Mouse (Mus musculus): ENCODE data around the gene Gsta3. TPM values are rescaled to one million over a fixed set of nuclear protein-coding genes. Genes with fewer than 3 reads are reported as not detected.

The Gsta3 gene
- polyA plus RNA-seq, 1 experiment, result 1.8 TPM

DNA sequence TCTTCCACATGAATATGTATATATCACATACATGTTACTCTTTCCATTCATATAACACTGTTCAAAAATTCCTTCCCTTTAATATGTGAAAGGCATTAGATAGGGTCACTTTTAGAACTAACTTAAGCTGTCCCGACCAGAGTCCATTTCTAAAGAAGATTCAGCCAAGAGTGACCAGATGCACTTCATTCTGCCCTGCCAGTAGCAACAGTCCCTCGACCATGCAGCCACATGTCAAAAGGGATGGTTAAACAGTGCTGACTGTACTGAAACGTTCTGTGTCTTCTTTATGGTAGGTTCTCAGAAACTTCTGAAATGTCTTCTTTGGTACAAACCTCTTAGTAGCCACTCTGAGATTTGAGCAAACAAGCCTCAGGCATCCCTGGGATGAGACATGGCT, 61.3 kb downstream of the Gsta3 start:
- TF ChIP-seq CTCF (IDR thresholded peaks at IDR 0.05; ENCODE audit: extremely low read depth, insufficient read depth, insufficient read length, insufficient replicate concordance), result no peak
- TF ChIP-seq POLR2A (IDR thresholded peaks at IDR 0.05; ENCODE audit: low read depth, low read length), result no peak
- DNase-seq (ENCODE audit: low read depth in 1 of 2, low spot score in 2 of 2), result no peak
- WGBS, result 89% methylated on average over 3 of the region's 3 CpGs
- no peaks in the 10 kb centered on the region for H3K36me3 ChIP-seq (ENCODE audit: control insufficient read depth, insufficient read depth, low read length)
- no peaks in the 10 kb centered on the region for H3K27me3 ChIP-seq (ENCODE audit: control insufficient read depth, insufficient read depth, low read length)
- no peaks in the 10 kb centered on the region; the same call in 1 of the 2 replicates for H3K4me1 ChIP-seq (ENCODE audit: control insufficient read depth, insufficient read depth, insufficient read length)
- no peak overlapping the region for H3K4me3 ChIP-seq (ENCODE audit: extremely low read depth, insufficient read depth, insufficient read length)
- H3K27ac ChIP-seq (ENCODE audit: insufficient read depth, low read length), result no peak overlapping the region

DNA sequence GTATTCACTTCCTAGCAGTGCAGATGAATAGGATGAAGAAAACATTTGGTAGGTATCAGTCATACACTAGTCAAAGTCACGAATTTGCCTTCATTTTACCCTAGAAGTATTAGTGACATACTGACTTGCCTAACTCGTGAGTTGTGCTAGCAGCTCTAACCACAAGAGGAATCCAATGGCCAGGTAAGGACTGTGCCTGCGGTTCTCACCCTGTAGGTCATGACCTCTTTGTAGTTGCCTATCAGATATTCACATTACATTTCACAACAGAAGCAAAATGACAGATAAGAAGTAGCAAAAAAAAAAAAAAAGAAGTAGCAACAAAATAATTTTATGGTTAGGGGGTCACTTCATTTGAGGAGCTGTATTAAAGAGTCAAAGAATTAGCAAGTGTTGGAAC, 63.8 kb downstream of the Gsta3 start:
- DNase-seq (ENCODE audit: low read depth in 1 of 2, low spot score in 2 of 2), result no peak
- WGBS, result 63% methylated on average over 3 of the region's 3 CpGs

DNA sequence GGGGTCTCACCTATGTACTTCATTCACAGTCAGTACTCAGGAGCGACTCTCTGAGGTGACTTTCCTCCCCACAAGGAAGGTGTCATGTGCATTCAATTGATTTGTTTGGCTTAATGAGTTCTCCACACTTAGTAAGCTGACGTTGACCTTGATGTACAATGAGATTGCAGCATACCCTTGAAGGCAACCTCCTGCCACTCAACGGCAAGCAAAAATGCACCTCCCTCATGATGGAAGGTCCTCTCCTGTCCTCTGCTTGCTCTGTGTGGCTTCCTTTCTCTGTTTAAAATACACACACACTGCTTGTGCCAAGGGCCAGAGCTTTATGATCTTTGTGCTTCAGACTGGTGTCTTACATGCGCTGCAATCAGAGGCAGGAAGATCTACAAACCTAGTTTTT, 64.3 kb downstream of the Gsta3 start:
- Histone ChIP-seq H3K27ac (ENCODE audit: insufficient read depth, low read length) (no peak overlapping the region), H3K36me3 (ENCODE audit: control insufficient read depth, insufficient read depth, low read length) (no peaks in the 10 kb centered on the region), H3K4me3 (ENCODE audit: extremely low read depth, insufficient read depth, insufficient read length) (no peak overlapping the region), H3K4me1 (ENCODE audit: control insufficient read depth, insufficient read depth, insufficient read length) (no peaks in the 10 kb centered on the region; the same call in 1 of the 2 replicates), H3K27me3 (ENCODE audit: control insufficient read depth, insufficient read depth, low read length) (no peaks in the 10 kb centered on the region)
- no peak for TF ChIP-seq CTCF (IDR thresholded peaks at IDR 0.05; ENCODE audit: extremely low read depth, insufficient read depth, insufficient read length, insufficient replicate concordance)
- TF ChIP-seq POLR2A (IDR thresholded peaks at IDR 0.05; ENCODE audit: low read depth, low read length), result no peak
- no peak for DNase-seq (ENCODE audit: low read depth in 1 of 2, low spot score in 2 of 2)
- WGBS, result 81% methylated on average over 4 of the region's 4 CpGs

More for the DNA sequence above, 63.8 kb downstream of the Gsta3 start:
- Histone ChIP-seq H3K4me3 (ENCODE audit: extremely low read depth, insufficient read depth, insufficient read length) (no peak overlapping the region), H3K27ac (ENCODE audit: insufficient read depth, low read length) (no peak overlapping the region), H3K27me3 (ENCODE audit: control insufficient read depth, insufficient read depth, low read length) (no peaks in the 10 kb centered on the region), H3K36me3 (ENCODE audit: control insufficient read depth, insufficient read depth, low read length) (no peaks in the 10 kb centered on the region), H3K4me1 (ENCODE audit: control insufficient read depth, insufficient read depth, insufficient read length) (no peaks in the 10 kb centered on the region; the same call in 1 of the 2 replicates)
- TF ChIP-seq POLR2A (IDR thresholded peaks at IDR 0.05; ENCODE audit: low read depth, low read length) (no peak), CTCF (IDR thresholded peaks at IDR 0.05; ENCODE audit: extremely low read depth, insufficient read depth, insufficient read length, insufficient replicate concordance) (no peak)

DNA sequence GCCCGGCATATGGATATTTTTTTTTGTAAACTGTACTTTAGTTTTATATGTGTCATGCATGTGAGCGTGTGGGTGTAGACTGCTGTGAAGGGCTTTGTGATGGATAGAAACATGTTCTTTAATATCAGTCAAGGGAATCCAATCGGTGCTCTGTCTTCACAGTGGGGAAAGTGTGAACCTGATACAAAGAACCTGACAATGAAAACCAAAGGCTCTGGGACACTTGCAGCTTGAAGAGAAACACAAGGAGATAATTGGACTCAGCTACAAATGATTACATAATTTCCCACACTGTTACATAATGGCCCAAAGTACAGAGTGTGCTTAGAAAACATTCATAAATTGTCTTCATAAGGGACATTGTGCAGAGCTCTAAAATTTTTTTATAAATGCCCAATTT, 65.1 kb downstream of the Gsta3 start:
- H3K4me1 ChIP-seq (ENCODE audit: control insufficient read depth, insufficient read depth, insufficient read length), result no peaks in the 10 kb centered on the region; the same call in 1 of the 2 replicates
- H3K36me3 ChIP-seq (ENCODE audit: control insufficient read depth, insufficient read depth, low read length), result no peaks in the 10 kb centered on the region
- no peak for TF ChIP-seq CTCF (IDR thresholded peaks at IDR 0.05; ENCODE audit: extremely low read depth, insufficient read depth, insufficient read length, insufficient replicate concordance)
- TF ChIP-seq POLR2A (IDR thresholded peaks at IDR 0.05; ENCODE audit: low read depth, low read length), result no peak
- H3K27me3 ChIP-seq (ENCODE audit: control insufficient read depth, insufficient read depth, low read length), result no peaks in the 10 kb centered on the region
- H3K4me3 ChIP-seq (ENCODE audit: extremely low read depth, insufficient read depth, insufficient read length), result no peak overlapping the region
- 91% methylated on average over 3 of the region's 3 CpGs for WGBS
- H3K27ac ChIP-seq (ENCODE audit: insufficient read depth, low read length), result no peak overlapping the region
- no peak for DNase-seq (ENCODE audit: low read depth in 1 of 2, low spot score in 2 of 2)

DNA sequence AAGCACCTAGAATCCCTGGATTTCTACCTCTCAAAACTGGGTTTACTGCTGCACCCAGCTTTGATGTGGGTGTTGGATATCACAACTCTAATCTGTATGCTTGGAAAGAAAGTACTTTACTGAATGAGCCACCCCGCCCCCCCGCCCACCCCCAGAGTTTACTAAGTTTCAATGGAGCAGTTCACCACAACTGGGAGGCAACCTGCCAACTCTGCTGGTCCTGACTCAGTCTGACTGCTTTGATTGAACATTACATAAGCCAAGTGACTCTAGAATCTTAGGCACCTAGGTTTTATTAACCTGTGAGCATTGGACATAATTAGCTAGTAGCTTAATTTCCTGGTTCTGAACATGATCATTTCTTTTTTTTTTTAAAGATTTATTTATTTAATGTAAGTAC, 73.9 kb downstream of the Gsta3 start:
- no peaks in the 10 kb centered on the region for H3K4me1 ChIP-seq (ENCODE audit: control insufficient read depth, insufficient read depth, insufficient read length)
- 81% methylated on average over 2 of the region's 2 CpGs for WGBS
- no peak for TF ChIP-seq CTCF (IDR thresholded peaks at IDR 0.05; ENCODE audit: extremely low read depth, insufficient read depth, insufficient read length, insufficient replicate concordance)
- no peak for TF ChIP-seq POLR2A (IDR thresholded peaks at IDR 0.05; ENCODE audit: low read depth, low read length)

More for the DNA sequence above, 73.9 kb downstream of the Gsta3 start:
- Histone ChIP-seq H3K4me3 (ENCODE audit: extremely low read depth, insufficient read depth, insufficient read length) (no peak overlapping the region), H3K36me3 (ENCODE audit: control insufficient read depth, insufficient read depth, low read length) (no peaks in the 10 kb centered on the region), H3K27me3 (ENCODE audit: control insufficient read depth, insufficient read depth, low read length) (no peaks in the 10 kb centered on the region), H3K27ac (ENCODE audit: insufficient read depth, low read length) (no peak overlapping the region)
- DNase-seq (ENCODE audit: low read depth in 1 of 2, low spot score in 2 of 2), result no peak

Other genes starting within 250 kb of the Gsta3 start
- gene Tram2, start 161.4 kb upstream of the Gsta3 start, polyA plus RNA-seq (2012; rRNA removed), result 5.5 and 6.0 TPM in 2 replicates
- gene Tmem14a, start 22.0 kb upstream of the Gsta3 start, polyA plus RNA-seq (2012; rRNA removed), result 1.2 and 1.3 TPM in 2 replicates
- 0.07 TPM in 1 of 2 replicates, not detected in the other for gene Khdc1a, start 109.1 kb downstream of the Gsta3 start, polyA plus RNA-seq (2012; rRNA removed)
- not detected in 2 replicates for gene Khdc1c, start 127.7 kb downstream of the Gsta3 start, polyA plus RNA-seq (2012; rRNA removed)
- 0.04 TPM in 2 replicates for gene Khdc1b, start 143.0 kb downstream of the Gsta3 start, polyA plus RNA-seq (2012; rRNA removed)